Mouse (Mus musculus): ENCODE measurements around the gene Myocd.

DNA sequence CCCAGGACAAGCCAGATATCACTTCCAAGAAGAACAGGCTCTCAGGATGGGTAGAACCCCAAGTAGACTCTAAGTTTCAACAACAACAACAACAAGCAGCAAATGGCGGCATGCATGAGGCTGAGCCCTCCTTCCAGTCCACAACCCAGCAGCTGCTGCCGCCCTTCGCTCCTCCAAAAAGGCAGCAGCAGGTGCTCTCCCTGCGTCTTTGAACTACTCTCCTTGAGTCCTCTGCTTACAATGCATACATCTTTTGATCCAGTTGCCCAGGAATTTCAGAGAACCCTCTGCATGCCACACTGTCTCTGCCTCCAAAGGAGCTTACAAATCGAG lies 111.2 kb downstream of the Myocd start:
- TF ChIP-seq POLR2A (IDR thresholded peaks at IDR 0.05; ENCODE audit: extremely low read depth, insufficient read depth, low read length) (no peak), CTCF (IDR thresholded peaks at IDR 0.05; ENCODE audit: extremely low read depth, insufficient read depth, low read length) (no peak)
